Mouse (Mus musculus) heart, adult 2 months (tissue): ENCODE measurements at regions not wholly inside any gene's neighbourhood (a gene's known extent, or its start where the extent isn't known, plus 50 kb on each side); places are given as distances from the start of the nearest gene placed in this dataset.

Experiments used
- CTCF ChIP-seq: fragments of 200-600 bp; IDR thresholded peaks from 2 replicates; pipeline ENCODE4 v1.8.1; 2022; ENCODE audit warnings: antibody characterized with exemption, mild to moderate bottlenecking, moderate library complexity
- EP300 ChIP-seq: fragments of 200-500 bp; IDR thresholded peaks from 2 replicates; pipeline ENCODE4 v1.6.1; 2011; ENCODE audit warnings: low read depth, low read length, control low read depth; ENCODE audit not compliant: insufficient read depth

DNA sequence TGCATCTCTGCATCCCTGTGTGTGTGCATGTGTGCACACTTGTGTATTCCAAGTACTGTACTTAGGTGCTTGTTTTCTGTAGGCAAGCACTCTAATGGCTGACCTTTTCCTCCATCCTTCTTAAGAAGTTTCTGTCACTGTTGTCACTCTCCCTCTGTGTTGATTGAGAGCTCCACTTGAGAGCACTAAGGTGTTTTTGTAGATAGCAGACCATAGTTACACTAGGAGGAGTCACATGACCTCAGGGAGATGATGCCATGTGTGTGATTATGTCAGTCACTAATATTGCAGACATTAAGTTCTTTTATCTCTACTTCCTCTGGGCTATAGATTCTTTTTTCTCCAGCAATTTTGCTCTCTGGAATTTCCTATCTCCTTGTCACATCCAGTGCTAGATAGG is 225.9 kb upstream of the Ttc29 start:
- TF ChIP-seq CTCF, result no peak
- TF ChIP-seq EP300, result no peak
